Mouse (Mus musculus): Measurements from ENCODE around the gene Praf2. TPM values are rescaled to one million over a fixed set of nuclear protein-coding genes. Genes with fewer than 3 reads are reported as not detected.

Gene Praf2
- 51.2 and 75.8 TPM in 2 replicates for polyA plus RNA-seq (2012; rRNA removed)

DNA sequence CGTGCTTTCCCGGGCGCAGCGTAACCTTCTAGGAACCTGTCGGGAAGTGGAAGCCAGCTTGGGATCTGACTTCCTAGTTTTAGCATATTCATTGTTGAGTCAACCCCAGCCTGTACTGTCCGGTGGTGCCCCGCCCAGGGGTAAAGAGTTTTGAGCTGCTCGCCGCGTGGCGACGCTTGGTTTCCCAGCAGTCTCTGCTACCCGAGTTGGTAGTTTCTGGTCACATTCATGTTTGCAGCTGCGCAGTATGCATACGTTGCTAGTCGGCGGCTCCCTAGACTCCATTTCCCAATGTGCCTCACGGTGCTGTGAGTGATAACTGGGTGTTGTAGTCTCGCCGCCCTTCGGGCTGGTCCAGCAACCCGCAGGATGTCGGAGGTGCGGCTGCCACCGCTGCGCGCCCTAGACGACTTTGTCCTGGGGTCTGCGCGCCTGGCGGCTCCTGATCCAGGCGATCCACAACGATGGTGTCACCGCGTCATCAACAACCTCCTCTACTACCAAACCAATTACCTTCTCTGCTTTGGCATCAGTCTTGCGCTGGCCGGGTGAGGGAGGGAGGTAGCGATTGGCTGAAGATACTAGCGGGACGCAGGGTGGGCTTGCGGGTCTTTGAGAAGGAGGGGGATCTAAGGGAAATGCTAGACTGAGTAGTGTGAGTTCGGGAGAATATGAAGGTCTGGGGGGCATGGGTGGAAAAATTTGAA, at the start of gene Praf2:
TSS of gene Praf2 (plus strand) at position 225 of the 707 bp plus-strand sequence.

DNA sequence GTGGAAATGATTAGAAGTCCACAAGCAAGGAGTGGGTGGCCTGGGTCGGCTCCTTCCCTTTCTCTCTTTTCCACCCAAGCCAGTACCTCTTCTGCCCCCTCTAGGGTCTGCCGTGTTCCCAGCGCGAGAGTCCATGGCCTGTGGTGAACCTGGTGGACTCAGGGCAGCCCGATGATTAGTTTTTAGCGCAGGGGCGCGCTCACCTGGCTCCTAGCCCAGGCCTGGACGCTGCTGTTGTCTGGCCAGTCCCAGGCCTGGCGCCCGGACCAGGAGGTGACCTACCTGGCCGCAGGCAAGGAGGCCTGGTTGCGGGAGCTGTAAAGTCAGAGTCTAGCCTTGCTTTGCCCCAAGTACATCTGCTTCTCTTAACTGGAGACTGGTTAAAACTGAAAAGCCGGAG, 47.4 kb upstream of the Praf2 start, which contains the start of gene Magix:
TSS of gene Magix (minus strand) at position 388 of the 400 bp plus-strand sequence.

DNA sequence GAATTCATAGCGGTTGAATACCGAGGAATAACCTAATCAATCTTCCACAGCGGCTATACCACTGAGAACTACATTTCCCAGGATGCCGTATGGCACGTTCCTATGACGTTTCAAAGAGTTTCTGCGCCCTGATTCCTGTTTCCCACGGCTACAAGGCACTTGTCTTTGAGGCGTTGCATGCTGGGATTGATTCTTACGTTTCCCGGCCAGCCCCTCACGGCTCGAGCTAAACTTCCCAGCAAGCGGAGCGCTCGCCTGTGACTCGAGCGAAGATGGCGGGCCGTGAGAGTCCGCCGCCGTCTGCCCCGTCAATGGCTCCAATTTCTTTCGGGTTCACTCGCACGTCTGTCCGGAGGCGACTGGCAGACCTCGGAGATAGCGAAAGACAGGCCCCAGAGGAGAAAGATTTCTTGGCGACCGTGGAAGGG, 31.3 kb upstream of the Praf2 start, which contains the start of gene Gpkow:
TSS of gene Gpkow (plus strand) at position 178 of the 428 bp plus-strand sequence.

DNA sequence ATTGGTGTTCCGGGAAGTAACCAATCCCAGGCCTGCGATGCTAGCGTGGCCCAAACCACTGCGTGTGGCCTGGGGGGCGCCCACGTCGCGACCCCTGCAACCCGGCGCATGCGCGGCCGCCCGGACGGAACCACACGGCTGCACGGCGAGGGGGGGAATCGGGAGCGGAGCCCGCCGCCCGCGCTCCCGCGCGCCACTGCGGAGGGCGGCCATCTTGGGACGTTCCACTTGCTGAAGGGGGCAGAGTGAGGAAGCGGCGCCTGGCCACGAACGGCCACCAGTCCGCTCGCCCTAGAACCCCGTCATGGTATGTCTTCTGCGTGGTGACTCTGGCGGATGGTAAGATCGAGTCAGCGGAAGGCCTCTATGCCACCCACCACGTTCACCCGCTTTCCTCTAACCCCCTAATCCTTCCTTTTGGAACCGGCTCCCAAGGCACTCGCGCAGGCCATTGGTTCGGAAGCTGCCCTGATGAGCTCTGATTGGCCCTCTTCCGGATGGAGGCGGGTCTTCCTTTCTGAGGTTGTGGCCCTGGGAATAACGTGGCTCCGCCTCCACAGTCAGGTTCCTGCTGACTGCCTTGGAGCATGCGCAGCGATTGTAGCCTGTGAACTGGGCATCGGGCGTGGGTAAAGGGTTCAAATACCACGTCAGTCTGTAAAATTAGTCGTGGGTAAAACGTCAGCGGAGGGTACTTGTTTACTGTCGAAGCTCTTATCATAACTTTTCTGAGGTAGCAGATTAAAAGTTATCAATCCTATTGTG, 13.9 kb upstream of the Praf2 start, which contains the start of gene Wdr45:
TSS of gene Wdr45 (plus strand) at position 199 of the 765 bp plus-strand sequence.

DNA sequence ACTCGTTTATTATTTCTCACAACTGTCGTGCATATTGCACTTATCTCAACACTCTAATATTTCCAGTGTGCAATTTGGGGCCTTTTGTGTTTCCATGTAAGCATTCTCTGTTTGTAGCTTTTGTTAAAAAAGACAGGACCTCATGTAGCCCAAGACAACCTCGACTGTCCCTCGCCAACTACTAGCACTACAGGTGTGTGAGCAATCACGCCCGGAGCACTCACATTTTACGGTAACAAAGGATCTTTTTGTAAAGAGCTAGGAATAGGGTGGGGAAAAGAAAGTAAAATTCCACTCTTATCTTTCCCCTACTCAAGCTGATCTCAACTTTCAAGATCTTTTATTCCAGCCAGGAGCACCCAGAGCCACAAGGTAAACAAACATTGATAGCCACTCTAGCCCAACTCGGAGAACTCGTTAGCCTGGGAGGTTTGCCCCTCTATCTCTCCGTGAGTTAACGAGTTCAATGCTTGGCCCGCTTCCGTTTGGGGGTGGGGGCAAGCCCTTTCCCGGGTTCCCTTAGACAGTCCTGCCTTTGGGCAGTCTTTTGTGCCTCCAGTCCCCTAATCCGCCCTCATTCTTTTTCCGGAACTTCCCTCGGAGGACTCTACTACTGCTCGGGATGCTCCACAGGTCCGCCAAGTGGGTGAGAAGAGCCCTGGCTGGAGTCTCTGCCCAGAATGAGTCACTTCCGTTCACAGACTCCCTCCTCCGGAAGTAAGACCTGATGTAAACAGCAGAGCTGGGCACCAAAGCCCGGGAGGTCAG, 6.5 kb upstream of the Praf2 start, which contains the start of gene Gm45208:
TSS of gene Gm45208 (plus strand) at position 732 of the 768 bp plus-strand sequence.

DNA sequence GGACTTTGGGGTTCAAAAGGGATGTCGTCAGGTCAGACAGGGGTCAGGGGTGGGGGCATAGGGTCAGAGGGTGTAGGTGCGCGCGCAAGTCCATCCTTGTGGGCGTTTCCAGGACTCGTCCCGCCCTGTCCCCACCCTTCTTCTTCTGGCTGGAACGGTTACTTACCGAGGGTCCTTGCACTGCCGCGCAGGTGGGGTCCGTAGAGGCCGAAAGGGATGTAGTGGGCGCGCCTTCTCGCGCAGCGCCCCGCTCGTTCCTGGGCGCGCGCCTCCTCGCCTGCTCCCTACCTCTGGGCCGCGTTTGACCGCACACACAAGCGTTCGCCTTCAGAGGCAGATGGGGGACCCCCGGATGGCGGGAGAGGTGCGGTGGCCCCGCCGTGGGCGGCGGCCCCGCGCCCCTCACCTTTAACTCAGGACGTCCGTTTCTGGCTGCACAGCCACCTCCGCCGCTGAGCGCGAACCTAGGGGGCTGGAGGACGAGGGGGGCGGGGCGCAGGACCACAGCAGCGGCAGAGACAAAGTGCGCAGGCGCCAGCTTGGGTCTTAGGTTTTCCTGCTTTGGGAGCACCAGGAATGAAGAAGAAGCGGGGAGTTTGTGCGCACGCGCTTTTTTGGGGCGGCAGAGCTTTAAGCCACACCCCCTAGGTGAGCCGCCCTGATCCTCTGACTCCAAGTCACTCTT, 22.3 kb downstream of the Praf2 start, which contains the start of gene Ccdc120:
TSS of gene Ccdc120 (minus strand) at position 474 of the 685 bp plus-strand sequence.

DNA sequence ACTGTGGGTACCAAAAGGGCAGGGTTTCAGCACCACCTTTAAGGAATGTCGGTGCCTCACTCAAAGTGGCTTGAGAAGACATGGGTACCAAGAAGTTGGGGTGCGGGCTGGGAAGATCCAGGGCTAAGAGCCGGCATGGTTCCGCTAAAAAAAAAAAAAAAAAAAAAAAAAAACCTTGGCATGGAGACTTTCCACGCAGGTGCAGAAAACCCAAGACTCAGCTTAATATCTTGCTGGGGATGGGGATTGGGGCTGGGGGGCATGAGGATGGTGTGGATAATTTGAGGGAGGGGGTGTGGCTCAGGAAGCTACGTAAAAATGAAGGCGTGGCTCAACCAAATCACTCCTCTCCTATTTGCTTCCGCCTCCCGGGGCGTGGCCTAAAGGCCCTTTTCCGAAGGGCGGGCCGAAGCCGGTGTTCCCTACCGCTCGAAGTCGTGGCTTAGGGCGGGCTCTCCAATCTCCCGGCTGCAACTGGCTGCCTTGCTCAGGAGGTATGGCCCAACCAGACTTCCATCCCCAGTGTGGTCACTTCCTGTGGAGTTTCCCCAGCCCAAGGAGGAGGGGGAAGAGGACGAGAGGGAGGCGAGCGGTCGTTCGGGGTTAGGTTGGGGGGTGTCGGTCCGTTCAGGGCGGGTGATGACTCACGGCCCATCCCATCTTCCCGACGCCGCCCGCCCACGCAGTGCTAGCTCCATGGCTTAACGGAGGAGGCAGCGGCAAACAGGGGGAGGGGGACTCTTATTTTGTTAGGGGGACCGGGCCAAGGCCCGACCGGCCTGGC, 34.1 kb downstream of the Praf2 start, which contains the start of gene Tfe3:
TSS of gene Tfe3 (plus strand) at position 424 of the 784 bp plus-strand sequence.

Other genes with a start within 250 kb of the Praf2 start
- 0.24 and 0.58 TPM in 2 replicates for gene Foxp3, start 154.8 kb upstream of the Praf2 start, polyA plus RNA-seq (2012; rRNA removed)
- gene Ppp1r3f, start 154.2 kb upstream of the Praf2 start, polyA plus RNA-seq (2012; rRNA removed): 2.5 and 3.0 TPM in 2 replicates
- 16.5 and 17.3 TPM in 2 replicates for gene Ccdc22, start 122.9 kb upstream of the Praf2 start, polyA plus RNA-seq (2012; rRNA removed)
- not detected in 2 replicates for gene Cacna1f, start 121.4 kb upstream of the Praf2 start, polyA plus RNA-seq (2012; rRNA removed)
- 6.4 TPM in 2 replicates for gene Syp, start 90.0 kb upstream of the Praf2 start, polyA plus RNA-seq (2012; rRNA removed)
- 28.8 and 34.6 TPM in 2 replicates for gene Prickle3, start 71.2 kb upstream of the Praf2 start, polyA plus RNA-seq (2012; rRNA removed)
- gene Plp2, start 57.0 kb upstream of the Praf2 start, polyA plus RNA-seq (2012; rRNA removed): 360 and 390 TPM in 2 replicates
- gene Magix, start 47.2 kb upstream of the Praf2 start, polyA plus RNA-seq (2012; rRNA removed): 1.3 and 2.7 TPM in 2 replicates
- gene Gpkow, start 31.3 kb upstream of the Praf2 start, polyA plus RNA-seq (2012; rRNA removed): 4.7 and 5.5 TPM in 2 replicates
- 39.4 and 43.0 TPM in 2 replicates for gene Wdr45, start 14.1 kb upstream of the Praf2 start, polyA plus RNA-seq (2012; rRNA removed)
- gene Gm45208, start 6.2 kb upstream of the Praf2 start, polyA plus RNA-seq (2012; rRNA removed): not detected in 2 replicates
- 30.0 and 34.8 TPM in 2 replicates for gene Ccdc120, start 22.5 kb downstream of the Praf2 start, polyA plus RNA-seq (2012; rRNA removed)
- gene Tfe3, start 34.1 kb downstream of the Praf2 start, polyA plus RNA-seq (2012; rRNA removed): 23.0 and 25.1 TPM in 2 replicates
- 18.9 and 22.6 TPM in 2 replicates for gene Gripap1, start 61.3 kb downstream of the Praf2 start, polyA plus RNA-seq (2012; rRNA removed)
- 1.8 and 2.2 TPM in 2 replicates for gene Kcnd1, start 93.8 kb downstream of the Praf2 start, polyA plus RNA-seq (2012; rRNA removed)
- gene Otud5, start 112.9 kb downstream of the Praf2 start, polyA plus RNA-seq (2012; rRNA removed): 36.1 and 38.3 TPM in 2 replicates
- 10.7 and 13.5 TPM in 2 replicates for gene Pim2, start 149.8 kb downstream of the Praf2 start, polyA plus RNA-seq (2012; rRNA removed)
- 260 and 397 TPM in 2 replicates for gene Slc35a2, start 155.6 kb downstream of the Praf2 start, polyA plus RNA-seq (2012; rRNA removed)
- gene Pqbp1, start 170.8 kb downstream of the Praf2 start, polyA plus RNA-seq (2012; rRNA removed): 31.5 and 39.6 TPM in 2 replicates
- 45.5 and 51.4 TPM in 2 replicates for gene Timm17b, start 170.9 kb downstream of the Praf2 start, polyA plus RNA-seq (2012; rRNA removed)
- gene Gm10491, start 179.4 kb downstream of the Praf2 start, polyA plus RNA-seq (2012; rRNA removed): not detected in 2 replicates
- not detected in 2 replicates for gene Gm10490, start 181.1 kb downstream of the Praf2 start, polyA plus RNA-seq (2012; rRNA removed)
- gene Pcsk1n, start 191.4 kb downstream of the Praf2 start, polyA plus RNA-seq (2012; rRNA removed): 32.0 and 41.2 TPM in 2 replicates
- not detected in 2 replicates for gene Eras, start 200.2 kb downstream of the Praf2 start, polyA plus RNA-seq (2012; rRNA removed)
- gene Hdac6, start 219.4 kb downstream of the Praf2 start, polyA plus RNA-seq (2012; rRNA removed): 16.6 and 20.2 TPM in 2 replicates
- gene Gata1, start 249.6 kb downstream of the Praf2 start, polyA plus RNA-seq (2012; rRNA removed): 0.06 and 0.09 TPM in 2 replicates

Data from colon, adult 2 months (tissue).